ENCODE assay signal across 8 mouse cellular contexts in the genomic region with DNA sequence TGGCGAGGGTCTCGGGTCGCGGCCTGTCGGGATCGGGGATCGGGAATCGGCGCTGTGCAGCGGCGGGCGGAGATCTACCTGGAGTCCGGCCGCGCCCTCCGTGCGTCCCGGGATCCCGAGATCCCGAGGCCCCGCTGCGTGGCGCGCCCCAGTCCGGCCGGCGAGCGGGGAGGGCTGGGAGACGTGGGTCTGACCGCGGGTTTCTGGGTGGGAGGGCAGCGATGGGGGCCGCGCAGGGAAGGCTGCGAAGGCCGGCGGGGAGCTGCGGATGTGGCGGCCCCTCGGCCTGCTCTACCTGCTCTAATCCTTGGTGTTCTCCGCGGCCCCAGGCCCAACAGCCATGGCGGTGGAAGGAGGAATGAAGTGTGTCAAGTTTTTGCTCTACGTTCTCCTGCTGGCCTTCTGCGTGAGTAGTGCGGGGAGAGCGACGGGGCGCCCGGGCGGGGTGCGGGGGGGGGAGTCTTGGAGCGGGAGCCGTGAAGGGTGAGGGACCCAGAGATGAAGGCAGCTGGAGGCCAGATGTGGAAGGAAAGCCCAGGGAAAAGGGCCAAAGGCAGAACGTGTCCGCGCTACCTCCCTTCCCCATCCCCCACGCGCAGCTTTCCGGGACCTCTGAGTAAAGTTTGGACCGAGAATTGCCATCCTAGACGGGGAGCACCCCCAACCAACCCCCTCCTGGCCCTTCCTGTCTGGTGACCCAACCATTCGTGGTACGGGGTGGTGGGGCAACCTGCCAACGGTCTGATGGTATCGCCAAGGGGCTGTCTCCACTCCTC. TPM values are rescaled to one million over a fixed set of nuclear protein-coding genes. Genes with fewer than 3 reads are reported as not detected.
DNase-seq lines count a peak whose midpoint lies in the region; ATAC-seq and TF ChIP-seq lines count a peak whose summit lies in the region.

No protein-coding gene starts in this region.

- H3K9ac ChIP-seq in heart, embryonic 14.5 days (ENCODE audit: low read length): peak overlapping the region; percentile 99

- H3K4me3 ChIP-seq in spleen, adult 2 months (ENCODE audit: extremely low read depth, insufficient read depth, insufficient read length): peak overlapping the region; percentile 52
- peak overlapping the region; percentile 92 for H3K4me3 ChIP-seq in heart, embryonic 14.5 days (ENCODE audit: control insufficient read depth in 1 of 2, insufficient read depth in 1 of 2, low read depth in 1 of 2, low read length in 2 of 2)
- H3K4me3 ChIP-seq in small intestine, adult 2 months (ENCODE audit: low read depth, low read length): peak overlapping the region; percentile 100

- H3K36me3 ChIP-seq in spleen, adult 2 months (ENCODE audit: control insufficient read depth, insufficient read depth, low read length): no peaks in the 10 kb centered on the region
- H3K36me3 ChIP-seq in heart, embryonic 14.5 days (ENCODE audit: control insufficient read depth, insufficient read depth, low read length): peaks cover 39% of the 10 kb centered on the region
- peaks cover 15% of the 10 kb centered on the region for H3K36me3 ChIP-seq in small intestine, adult 2 months (ENCODE audit: control insufficient read depth, insufficient read depth, low read length)

- peak; percentile 31 for ATAC-seq in heart, embryonic 14.5 days (ENCODE audit: insufficient number of reproducible peaks, insufficient read depth, low FRiP score, low read depth)
- ATAC-seq in monocyte, adult 5-6 weeks (replicated peaks; ENCODE audit: insufficient number of reproducible peaks, low FRiP score, low TSS enrichment, poor library complexity, severe bottlenecking): no peak

- H3K4me2 ChIP-seq in heart, embryonic 14.5 days (ENCODE audit: low read length): peak overlapping the region; percentile 80

- TF ChIP-seq POLR2A in spleen, adult 2 months (IDR thresholded peaks at IDR 0.05; ENCODE audit: low read depth, low read length): no peak
- no peak for TF ChIP-seq POLR2A in small intestine, adult 2 months (IDR thresholded peaks at IDR 0.05; ENCODE audit: low read depth, low read length)

- no peak for DNase-seq in spleen, adult 2 months (ENCODE audit: low read depth in 1 of 2, low spot score in 2 of 2)
- no peak for DNase-seq in spleen, adult 18-20 months
- DNase-seq in embryo, embryonic 11 days: peak; percentile 72
- peak; percentile 70 for DNase-seq in kidney, postnatal 14 days
- peak; percentile 35 for DNase-seq in lung, postnatal 25 days (ENCODE audit: low spot score)

- H3K4me1 ChIP-seq in spleen, adult 2 months (ENCODE audit: control insufficient read depth, insufficient read depth, insufficient read length): peaks cover 9% of the 10 kb centered on the region; the same call in 1 of the 2 replicates
- H3K4me1 ChIP-seq in heart, embryonic 14.5 days (ENCODE audit: control insufficient read depth in 2 of 2, insufficient read depth in 2 of 2, low read length in 2 of 2): peaks cover 11 to 29% of the 10 kb centered on the region in 2 experiments
- peaks cover 3% of the 10 kb centered on the region; the same call in 1 of the 2 replicates for H3K4me1 ChIP-seq in small intestine, adult 2 months (ENCODE audit: control insufficient read depth, insufficient read depth, insufficient read length, low read length)

- no peaks in the 10 kb centered on the region for H3K9me3 ChIP-seq in heart, embryonic 14.5 days (ENCODE audit: control insufficient read depth, low read length)

- TF ChIP-seq CTCF in spleen, adult 2 months (IDR thresholded peaks at IDR 0.05; ENCODE audit: extremely low read depth, insufficient read depth, insufficient read length, insufficient replicate concordance): no peak
- TF ChIP-seq CTCF in small intestine, adult 2 months (IDR thresholded peaks at IDR 0.05; ENCODE audit: extremely low read depth, insufficient read length, insufficient replicate concordance, low read depth, low read length): no peak

- H3K27me3 ChIP-seq in spleen, adult 2 months (ENCODE audit: control insufficient read depth, insufficient read depth, low read length): peaks cover 14% of the 10 kb centered on the region
- H3K27me3 ChIP-seq in heart, embryonic 14.5 days (ENCODE audit: control insufficient read depth, insufficient read depth, low read length): no peaks in the 10 kb centered on the region
- no peaks in the 10 kb centered on the region; the same call in 1 of the 2 replicates for H3K27me3 ChIP-seq in small intestine, adult 2 months (ENCODE audit: control insufficient read depth, insufficient read depth, low read length)

- 6% methylated on average over 65 of the region's 66 CpGs for WGBS in spleen, adult 2 months
- WGBS in heart, embryonic 14.5 days: 1% methylated on average over 65 of the region's 66 CpGs
- WGBS in small intestine, adult 2 months: 2% methylated on average over 66 of the region's 66 CpGs

- H3K27ac ChIP-seq in spleen, adult 2 months (ENCODE audit: insufficient read depth, low read length): peak overlapping the region; percentile 51; the same call in 1 of the 2 replicates
- peak overlapping the region; percentile 61 to 94 for H3K27ac ChIP-seq in heart, embryonic 14.5 days (replicated peaks in 1 of 2; ENCODE audit: control insufficient read depth in 1 of 2, insufficient read depth in 1 of 2, low read depth in 2 of 2, low read length in 2 of 2)
- H3K27ac ChIP-seq in small intestine, adult 2 months (ENCODE audit: insufficient read depth, low read depth, low read length): peak overlapping the region; percentile 90

RNA-seq across cellular contexts. Expression of a gene that starts 9.5 kb away (rescaled TPM):
- polyA plus RNA-seq in spleen, adult 2 months (2012; rRNA removed): 25.8 and 35.7 TPM in 2 replicates
- polyA plus RNA-seq in heart, embryonic 14.5 days (2014; fragmentation: Nextera tagmentation; extraction: Ambion mirVana): 363 and 394 TPM in 2 replicates
- 62.0 and 91.5 TPM in 2 replicates for polyA plus RNA-seq in small intestine, adult 2 months (2012; rRNA removed)
- total RNA-seq in monocyte, adult 5-6 weeks (2017): 12.1 to 26.5 TPM (median 22.9 TPM) in 3 replicates

RNA-seq across cellular contexts. Expression of a gene that starts 12.4 kb away (rescaled TPM):
- 15.1 and 15.8 TPM in 2 replicates for polyA plus RNA-seq in spleen, adult 2 months (2012; rRNA removed)
- 7.7 and 11.5 TPM in 2 replicates for polyA plus RNA-seq in heart, embryonic 14.5 days (2014; fragmentation: Nextera tagmentation; extraction: Ambion mirVana)
- polyA plus RNA-seq in small intestine, adult 2 months (2012; rRNA removed): 20.2 and 30.3 TPM in 2 replicates
- total RNA-seq in monocyte, adult 5-6 weeks (2017): 1.5 to 7.6 TPM in 2 of 3 replicates, not detected in the other

RNA-seq across cellular contexts. Expression of a gene that starts 13.6 kb away (rescaled TPM):
- polyA plus RNA-seq in spleen, adult 2 months (2012; rRNA removed): 113 and 138 TPM in 2 replicates
- 239 and 251 TPM in 2 replicates for polyA plus RNA-seq in heart, embryonic 14.5 days (2014; fragmentation: Nextera tagmentation; extraction: Ambion mirVana)
- 88.8 and 147 TPM in 2 replicates for polyA plus RNA-seq in small intestine, adult 2 months (2012; rRNA removed)
- total RNA-seq in monocyte, adult 5-6 weeks (2017): 110 to 127 TPM (median 111 TPM) in 3 replicates

RNA-seq across cellular contexts. Expression of a gene that starts 18.7 kb away (rescaled TPM):
- polyA plus RNA-seq in spleen, adult 2 months (2012; rRNA removed): 5.8 and 6.0 TPM in 2 replicates
- polyA plus RNA-seq in heart, embryonic 14.5 days (2014; fragmentation: Nextera tagmentation; extraction: Ambion mirVana): 2.3 and 3.4 TPM in 2 replicates
- polyA plus RNA-seq in small intestine, adult 2 months (2012; rRNA removed): 0.53 and 0.82 TPM in 2 replicates
- 0.57 to 3.8 TPM (median 1.8 TPM) in 3 replicates for total RNA-seq in monocyte, adult 5-6 weeks (2017)

RNA-seq across cellular contexts. Expression of a gene that starts 23.4 kb away (rescaled TPM):
- 5.8 and 6.5 TPM in 2 replicates for polyA plus RNA-seq in spleen, adult 2 months (2012; rRNA removed)
- 3.7 and 3.9 TPM in 2 replicates for polyA plus RNA-seq in heart, embryonic 14.5 days (2014; fragmentation: Nextera tagmentation; extraction: Ambion mirVana)
- polyA plus RNA-seq in small intestine, adult 2 months (2012; rRNA removed): 8.4 and 14.6 TPM in 2 replicates
- total RNA-seq in monocyte, adult 5-6 weeks (2017): 0.19 to 0.53 TPM in 2 of 3 replicates, not detected in the other

Comparison
In these comparisons a context has a peak if more than half of its experiments do, and no peak if none do; other contexts are left out.
1. DNase-seq: peak in embryo, embryonic 11 days (single experiment), kidney, postnatal 14 days (single experiment) and lung, postnatal 25 days (single experiment); none in spleen, adult 2 months (0 of 2) and spleen, adult 18-20 months (0 of 2).
2. Peak in every context shown above with its lines, with median percentiles within 50 percentile points of each other: H3K27ac ChIP-seq and H3K4me3 ChIP-seq.